Mouse (Mus musculus) lung, adult 18-20 months (tissue): ENCODE measurements around the gene Zfp423.

Experiments
- DNase-seq, 2 experiments: peaks; one replicate each; pipeline ENCODE4 v3.0.0; 2022; ENCODE audit warnings: mixed read lengths in 2 of 2

Gene Zfp423

DNA sequence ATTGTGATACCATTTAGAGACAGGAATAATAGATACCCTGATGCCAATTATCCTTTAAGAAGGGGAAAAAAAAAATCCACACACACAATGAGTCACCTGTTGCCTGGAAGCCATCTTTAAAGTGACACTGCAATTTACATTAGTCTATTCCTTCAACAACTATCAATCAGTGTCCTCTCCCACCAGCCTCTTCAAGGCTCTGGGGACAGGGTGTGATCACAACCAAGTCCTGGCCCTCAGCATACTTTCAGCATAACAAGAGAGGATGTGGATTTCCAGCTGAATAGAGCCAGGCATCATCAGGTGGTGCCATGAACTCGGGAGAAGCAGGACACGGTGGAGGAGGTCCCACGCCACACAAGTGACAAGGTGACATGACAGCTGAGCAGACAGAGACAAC is 156.8 kb downstream of the Zfp423 start:
- DNase-seq = no peak

DNA sequence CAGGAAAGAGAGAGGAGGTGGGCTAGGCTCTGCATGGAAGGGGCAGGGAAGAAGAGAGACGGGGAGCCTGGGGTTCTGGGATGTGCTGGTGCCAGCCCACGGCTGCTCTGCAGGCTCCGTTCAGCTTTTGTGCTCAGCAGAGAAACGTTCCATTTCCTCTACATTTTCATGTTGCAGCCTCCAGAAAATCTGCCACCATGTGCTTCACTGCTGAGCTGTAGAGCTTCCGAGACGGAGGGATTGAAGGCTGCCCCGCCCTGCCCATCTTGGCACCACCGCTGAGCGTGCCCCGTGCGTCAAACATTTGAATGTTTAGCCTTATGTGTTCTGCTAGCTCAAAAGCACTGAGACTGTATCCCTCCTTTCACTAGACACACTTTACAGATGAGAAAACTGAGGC is 159.3 kb downstream of the Zfp423 start:
- no peak for DNase-seq

DNA sequence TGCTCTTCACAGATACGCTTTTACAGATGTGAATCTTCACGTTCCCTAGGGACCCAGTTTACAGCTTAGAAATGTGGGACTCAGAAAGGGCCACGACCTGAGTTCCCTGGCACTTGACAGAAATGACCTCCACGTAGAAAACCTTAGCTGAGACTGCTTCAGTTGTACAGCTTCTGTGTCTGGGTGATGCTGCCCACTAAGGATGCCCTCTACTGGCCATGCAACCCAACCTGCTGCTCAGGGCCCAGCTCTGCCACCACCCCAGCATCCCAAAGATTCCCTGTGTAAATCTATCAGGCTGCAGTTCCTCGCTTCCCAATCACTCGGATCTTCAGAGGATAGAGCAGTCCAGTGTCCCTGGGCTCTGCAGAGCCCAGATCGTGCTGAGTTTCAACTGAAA is 163.2 kb downstream of the Zfp423 start:
- no peak for DNase-seq

DNA sequence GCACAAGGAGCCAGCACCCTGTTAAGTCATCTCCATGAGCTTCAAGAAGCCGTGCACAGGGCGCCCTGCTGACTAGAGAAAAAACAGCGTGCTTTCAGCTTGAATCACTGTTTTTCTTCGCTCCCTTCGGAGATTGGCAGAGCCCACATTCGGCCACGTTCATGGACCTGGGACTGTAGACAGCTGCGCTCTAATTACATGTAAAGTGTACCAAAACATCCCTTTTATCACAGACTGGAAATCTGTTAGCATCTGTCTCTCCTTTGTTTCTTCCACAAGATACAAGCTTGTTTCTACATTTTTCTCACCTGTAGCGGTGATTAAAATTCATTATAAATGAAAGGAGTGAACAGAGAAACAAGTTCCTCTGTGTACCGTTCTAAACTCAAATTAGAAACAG is 164.8 kb downstream of the Zfp423 start:
- no peak for DNase-seq

DNA sequence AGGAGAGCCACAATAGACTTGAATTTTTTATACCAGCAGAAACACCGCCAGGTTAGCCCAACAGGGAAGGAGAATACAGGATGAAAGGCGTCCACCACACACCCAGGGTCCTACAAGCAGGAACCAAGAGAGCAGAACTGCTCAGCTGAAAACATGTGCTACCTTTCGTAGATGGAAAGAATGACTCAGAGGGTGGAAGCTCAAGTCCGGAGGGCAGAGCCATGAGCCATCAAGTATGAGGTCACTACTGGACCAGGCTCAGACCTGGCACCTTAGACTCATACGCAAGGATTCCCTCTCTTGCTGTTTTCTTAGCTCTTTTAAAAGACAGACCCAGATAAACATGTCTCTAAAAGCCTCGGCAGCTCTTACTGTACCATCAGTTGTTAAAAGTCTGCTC is 168.3 kb downstream of the Zfp423 start:
- DNase-seq = peak in 1 of 2 experiments; percentile 22

DNA sequence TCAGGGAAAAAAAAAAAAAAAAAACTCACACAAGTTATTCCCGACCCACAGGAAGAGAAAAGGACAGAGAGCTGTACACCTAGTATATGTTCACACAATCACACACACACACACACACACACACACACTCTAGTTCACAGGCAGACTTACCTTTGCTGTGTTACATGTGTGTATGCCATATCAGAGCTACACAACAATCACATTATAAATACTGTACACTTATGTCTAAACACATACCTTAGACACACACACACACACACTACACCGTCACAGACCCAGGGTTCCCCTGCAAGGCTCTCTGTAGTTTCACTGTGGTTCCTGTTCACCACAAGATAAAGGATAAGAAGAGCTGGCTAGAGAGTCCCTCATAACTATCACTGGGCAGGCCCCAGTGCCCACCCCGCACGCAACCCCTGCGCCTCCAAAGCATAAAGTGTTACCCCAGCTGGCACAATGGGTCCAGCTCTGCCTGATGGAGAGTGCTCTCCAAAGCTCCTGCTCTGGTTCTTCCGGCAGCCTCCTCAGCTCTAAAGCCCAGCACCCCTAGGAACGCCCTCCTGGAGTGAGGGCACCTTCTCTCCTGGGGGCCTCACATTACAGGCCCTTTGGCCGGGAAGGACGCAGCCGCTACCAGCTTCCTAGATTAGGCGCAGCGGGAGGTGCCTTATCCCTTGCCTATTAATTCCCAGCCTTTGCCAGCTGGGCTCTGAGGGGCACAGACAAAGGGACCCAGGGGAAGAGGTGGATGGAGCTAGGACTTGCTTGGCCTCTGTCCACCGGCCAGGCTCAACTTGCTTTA is 174.6 kb downstream of the Zfp423 start:
- no peak for DNase-seq

DNA sequence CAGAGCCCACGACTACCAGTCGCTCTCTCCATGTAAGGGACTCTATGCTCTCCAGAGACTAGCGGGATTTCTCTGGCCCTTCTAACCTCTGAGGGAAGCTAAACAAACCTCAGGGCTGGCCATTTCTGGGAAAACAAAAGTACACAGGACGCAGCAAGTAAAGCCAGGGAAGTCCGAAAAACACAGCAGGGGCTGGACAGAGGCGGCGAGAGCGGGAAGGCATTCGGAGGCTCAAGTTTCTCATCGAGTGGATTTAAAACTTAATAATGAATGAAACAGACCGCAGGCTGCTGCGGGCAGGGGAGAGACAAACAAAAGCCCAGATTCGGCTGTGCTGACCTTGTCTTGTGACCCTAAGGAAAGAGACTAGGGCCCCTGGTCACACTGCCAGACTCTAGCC is 175.2 kb downstream of the Zfp423 start:
- no peak for DNase-seq

DNA sequence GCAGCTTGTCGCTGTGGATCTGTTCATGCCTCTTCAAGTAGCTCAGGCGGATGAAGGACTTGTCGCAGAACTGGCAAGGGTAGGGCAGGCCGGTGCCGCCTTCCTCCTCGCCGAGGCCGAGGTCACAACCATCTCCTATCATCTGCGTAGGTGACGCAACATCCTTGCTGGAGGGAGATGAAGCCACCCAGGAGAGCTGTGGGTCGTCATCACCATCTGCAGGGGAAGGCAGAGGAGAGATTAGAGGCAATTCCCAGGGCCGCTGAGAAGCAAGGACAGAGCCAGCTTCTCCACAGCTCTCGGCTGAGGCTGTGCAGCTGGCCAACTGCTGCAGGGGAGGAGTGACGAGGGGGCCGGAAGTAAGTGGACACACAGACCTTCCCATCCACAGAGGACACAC is 176.2 kb downstream of the Zfp423 start:
- DNase-seq = no peak

DNA sequence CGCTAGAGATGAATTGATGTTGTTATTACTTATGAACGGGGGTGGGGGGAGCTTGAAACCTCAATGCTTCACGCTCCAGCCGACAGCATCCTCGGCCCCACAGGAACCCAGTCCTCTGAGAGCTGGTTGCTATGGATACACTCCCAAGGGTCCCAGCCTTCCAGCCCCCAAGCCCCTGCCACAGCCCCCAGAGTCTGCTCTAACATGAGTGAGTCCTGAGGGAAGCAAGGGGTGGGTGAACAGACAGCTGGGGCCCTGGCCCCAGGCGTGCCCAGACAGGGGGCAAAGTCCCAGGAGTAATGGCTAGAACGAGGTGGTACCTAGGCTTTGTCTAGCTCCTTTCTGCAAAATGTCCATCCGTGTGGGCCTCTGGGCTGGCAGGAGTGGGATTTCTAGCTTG is 181.8 kb downstream of the Zfp423 start:
- no peak for DNase-seq

DNA sequence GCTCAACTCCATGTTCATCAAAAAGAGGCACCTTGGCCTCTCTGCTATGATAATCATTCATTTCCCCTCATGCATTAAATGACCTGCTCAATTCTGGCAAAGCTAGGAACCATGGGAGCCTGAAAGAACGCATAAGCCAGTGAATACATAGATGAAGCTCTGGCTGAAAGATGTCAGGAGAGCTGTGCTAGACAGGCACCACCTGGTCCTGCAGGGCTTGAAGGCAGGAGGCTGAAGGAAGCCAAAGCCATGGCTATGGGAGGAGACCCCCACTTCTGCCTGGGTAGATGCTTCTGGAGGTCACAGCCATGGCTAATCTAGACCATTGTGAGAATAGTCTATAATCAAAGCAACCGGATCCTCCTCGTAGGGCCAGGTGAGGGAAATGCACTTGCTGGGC is 183.5 kb downstream of the Zfp423 start:
- no peak for DNase-seq

DNA sequence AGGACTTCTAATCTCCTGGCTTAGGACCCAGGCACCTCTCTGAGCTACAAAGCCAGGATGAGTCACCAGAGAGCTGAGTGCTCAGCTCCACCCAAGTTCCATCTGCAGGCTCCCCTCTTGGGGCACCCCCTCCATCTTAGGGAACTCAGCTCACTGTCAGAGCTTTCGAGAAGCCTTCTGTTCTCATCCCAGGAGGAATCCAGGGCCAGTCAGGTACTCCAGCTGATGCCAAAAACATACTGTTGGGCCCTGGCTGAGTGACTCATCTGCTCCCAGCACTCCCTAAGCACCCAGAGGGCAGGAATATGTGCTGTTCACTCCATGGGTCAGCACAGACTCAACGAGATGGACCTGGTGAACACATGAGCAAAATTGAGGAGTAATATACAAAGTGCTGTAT is 184.4 kb downstream of the Zfp423 start:
- no peak for DNase-seq

DNA sequence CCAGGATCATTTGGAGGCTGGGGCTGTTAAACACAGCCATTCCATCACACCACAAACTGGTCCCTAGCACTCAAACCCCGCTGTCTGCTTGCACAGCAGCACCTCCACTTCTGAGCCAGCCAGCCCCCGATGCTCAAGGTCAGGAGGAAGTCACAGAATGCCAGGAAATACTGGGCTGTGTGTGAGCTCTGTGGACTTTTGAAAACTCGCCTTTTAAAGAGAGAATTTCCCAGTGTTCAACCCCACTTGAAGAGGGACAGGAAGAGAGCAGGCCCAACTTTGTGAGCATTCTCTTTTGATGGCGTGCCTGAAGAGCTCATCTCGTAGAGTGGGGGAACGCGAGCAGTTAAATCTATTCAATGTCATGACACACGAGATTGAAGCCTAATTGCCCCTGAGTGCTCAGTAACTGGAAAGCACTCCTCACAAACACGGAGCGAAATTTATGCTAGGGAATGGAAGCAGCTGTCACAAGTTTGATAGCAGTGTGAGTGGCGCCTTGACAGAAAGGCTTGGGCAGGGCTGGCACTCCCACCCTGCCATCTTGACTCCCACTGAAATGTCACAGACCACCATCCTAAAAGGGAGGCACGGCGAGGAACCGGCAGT is 186.4 kb downstream of the Zfp423 start:
- no peak for DNase-seq

DNA sequence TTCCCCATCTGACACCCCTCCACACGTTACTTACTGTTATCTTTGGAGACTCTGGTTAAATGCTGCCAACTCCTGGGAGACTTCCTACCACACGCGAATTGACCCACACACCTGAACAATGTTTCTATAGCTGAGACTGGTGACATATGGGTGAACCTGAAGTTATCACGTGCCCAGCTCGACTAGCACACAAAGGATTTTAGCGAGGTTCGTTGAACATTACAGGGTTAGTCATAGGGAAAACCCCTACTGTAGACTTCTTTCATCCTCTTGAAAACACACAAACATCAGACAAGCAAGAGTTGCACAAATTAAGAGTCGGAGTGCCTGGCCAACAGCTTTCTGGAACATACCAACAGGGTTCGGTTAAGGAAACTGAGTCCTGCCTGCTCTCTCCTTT is 191.5 kb downstream of the Zfp423 start:
- DNase-seq = no peak

DNA sequence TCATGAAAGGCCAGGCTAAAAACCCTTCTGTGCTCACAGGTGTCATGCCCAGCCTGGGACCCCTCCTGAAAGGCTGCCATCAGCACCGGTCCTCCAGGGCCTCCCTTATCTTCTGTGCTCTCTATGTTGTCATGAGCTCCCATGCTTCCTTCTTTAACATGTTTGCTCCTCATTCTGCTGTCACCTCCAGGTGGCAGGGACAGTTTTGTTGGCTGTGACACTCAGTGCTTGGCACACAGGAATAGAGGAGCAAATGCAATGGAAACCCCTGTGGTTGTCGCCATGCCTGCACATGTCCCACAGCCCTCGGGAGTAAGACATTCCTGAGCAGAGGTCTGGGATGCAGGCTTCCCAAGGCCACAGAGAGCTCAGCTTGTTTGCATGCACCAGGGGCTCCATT is 194.1 kb downstream of the Zfp423 start:
- no peak for DNase-seq

DNA sequence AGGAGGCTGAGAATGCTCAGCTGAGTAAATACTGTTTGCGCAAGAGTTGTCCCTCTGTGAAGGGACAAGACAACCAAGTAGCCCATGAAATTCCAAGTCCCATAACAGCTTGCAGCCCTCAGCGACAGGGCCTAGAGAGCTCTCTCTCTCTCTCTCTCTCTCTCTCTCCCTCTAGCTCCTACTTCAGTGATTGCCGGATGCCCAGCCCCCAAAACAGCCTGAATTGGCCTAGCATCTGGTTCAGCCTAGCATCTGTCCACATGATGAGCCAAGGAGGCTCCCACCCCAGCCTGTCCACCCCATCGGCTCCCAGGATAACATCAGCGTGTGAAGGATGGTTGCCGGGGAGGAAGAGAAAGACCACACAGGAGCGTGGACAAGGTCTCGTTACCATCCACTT is 200.6 kb downstream of the Zfp423 start:
- peak in 1 of 2 experiments; percentile 11 for DNase-seq

DNA sequence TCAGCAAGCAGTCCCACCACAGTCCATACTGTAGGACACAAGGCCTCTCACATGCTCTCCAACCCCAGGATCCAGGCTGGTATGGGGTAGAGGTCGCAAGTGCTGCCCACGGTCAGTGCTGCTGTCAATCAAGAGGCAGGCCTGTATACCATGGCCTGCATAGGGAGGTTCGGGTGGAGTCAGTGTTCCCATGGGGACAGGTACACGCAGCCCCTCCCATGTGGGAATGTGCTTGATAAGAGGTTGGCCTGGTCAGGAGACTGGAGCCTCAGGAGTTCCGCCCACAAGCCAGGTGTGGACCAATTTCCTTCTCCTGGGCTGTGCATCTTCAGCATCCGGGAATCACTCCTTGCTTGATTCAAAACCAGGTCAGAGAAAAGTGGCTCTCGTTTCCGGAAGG is 204.5 kb downstream of the Zfp423 start:
- no peak for DNase-seq

DNA sequence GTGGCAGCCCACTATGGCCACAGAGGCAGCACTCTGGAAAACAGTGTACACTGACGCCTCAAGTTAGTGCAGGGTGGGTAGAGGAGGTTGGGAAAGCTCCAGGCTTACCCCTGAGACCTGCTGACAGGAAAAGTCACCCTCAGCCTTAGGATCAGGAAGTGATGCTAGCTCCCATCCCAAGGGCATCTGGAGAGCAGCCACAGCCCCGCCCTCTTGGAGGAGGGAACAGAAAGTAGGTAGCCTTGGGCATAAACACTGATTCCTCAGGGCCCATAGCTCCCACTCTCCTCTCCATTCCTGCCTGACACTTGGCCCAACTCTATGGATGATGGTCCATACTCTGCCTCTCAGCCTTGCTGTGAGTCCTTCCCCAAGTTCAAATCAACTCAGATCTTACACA is 205.8 kb downstream of the Zfp423 start:
- no peak for DNase-seq

DNA sequence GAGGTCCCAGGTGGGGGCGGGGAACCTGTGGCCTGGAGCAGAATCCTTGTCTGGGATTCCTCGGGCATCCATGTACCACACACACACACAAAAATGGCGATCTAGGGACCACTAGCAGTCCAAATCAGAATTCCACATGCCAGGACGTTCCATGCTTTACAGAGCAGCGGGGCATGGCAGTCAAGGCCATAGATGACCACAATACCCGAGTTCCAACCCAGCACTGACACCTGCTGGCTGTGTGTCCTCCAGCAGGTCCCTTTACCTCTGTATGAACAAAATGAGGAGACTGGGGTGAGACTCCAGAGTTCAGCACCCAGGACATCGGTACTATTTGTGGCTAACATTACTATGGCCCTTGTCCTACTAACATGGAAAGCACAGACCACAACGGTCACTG is 206.2 kb downstream of the Zfp423 start:
- no peak for DNase-seq

DNA sequence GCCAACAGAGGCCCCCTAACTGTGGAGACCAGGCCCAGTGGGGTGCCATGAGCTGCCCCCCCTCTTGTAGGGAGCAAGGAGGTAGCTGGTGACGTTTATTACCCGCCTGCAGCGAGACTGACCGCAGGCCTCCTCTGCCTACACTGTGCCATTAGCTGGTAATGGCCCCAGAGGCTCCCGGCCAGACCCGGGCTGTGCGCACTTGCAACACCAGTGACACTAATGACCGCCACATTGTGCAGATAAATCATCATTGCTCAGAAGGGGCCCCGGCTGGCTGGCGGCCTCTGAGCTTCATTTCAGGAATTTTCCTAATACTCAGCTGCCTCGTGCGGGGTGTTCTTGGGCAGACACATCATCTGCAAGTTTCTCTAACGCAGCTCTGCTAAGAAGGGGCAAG is 206.7 kb downstream of the Zfp423 start:
- peak in 1 of 2 experiments; percentile 7 for DNase-seq

DNA sequence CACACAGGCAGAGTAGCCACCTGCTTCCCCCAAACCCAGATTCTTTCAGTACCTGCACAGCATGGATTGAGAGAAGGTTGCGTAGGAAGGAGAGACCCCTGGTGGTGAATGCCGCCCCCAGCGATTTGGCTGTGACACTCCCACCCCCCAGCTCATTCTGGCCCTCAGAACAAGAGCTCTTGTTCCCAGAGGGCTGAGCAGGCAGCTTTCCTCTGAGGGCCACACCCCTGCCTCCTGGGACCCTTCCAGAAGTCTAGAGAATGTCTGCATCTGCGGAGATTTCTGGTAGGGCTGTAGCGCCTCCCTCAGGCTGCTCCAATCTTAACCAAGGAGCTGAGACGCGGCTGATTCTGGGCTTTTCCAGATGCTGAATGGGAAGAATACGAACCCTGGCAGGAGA is 211.8 kb downstream of the Zfp423 start:
- DNase-seq = peak in 1 of 2 experiments; percentile 7

DNA sequence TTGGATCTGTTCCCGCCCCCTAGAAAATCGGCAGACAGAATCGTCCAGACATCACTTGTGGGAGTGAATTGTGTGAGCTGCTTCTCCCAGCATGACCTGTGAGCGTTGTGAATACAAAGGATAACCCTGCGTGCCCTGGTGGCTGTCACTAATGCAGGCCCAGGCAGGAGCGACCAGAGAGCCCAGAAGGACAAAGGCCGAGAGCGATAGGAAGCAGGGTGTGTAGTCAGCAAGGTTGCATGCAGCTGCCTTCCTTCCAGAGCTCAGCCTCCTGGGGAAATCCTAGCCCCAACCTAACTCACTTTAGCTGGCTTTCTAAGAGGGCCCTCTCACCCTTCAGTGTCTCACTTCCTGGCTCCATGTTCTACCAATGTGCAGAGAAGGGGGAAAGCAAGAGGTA is 212.3 kb downstream of the Zfp423 start:
- DNase-seq = no peak

DNA sequence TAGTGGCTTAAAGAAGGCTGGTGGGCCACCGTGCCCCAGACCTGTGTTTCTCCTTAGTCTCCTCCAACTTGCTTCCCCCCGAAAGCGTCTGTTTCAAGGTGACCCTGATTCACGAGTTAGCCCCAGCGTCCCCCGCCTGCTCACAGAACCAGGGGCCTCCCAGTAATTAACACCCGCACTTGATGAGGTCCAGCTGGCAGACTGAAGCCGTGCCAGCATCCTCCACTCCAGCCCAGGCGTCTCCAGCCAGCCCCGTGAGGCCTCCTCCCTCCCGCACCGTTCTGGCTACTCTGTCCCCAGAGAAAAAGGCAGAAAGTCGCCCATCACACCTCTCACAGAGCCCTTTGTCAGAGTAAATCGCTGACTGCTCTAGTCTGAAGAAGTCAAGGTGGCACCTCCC is 213.3 kb downstream of the Zfp423 start:
- peak in 1 of 2 experiments; percentile 21 for DNase-seq

DNA sequence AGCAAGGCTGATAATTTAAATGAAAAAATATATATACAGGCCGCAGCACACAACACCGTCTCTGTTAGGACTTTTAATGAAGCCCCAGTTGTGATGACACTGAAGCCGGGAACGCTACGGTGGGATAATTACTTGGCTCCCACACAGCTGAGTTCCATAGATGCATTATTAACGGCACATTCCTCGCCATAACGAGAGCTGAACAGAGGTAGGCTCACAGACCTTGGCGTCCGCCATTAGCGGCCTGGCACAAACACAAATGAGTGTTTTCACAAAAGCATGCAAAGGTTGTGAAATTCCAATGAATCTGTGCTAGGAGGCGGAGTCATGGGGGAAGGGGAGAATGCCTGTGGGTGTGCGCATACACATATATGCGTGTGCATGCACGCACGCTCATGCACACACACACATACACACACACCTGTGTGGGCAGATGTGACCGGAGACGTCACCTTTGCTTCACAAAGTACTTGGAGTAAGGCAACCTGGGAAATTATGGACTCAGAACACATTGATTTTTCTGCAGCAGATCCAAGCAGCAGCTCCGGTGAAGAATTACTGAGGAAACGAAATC is 214.2 kb downstream of the Zfp423 start:
- DNase-seq = no peak

DNA sequence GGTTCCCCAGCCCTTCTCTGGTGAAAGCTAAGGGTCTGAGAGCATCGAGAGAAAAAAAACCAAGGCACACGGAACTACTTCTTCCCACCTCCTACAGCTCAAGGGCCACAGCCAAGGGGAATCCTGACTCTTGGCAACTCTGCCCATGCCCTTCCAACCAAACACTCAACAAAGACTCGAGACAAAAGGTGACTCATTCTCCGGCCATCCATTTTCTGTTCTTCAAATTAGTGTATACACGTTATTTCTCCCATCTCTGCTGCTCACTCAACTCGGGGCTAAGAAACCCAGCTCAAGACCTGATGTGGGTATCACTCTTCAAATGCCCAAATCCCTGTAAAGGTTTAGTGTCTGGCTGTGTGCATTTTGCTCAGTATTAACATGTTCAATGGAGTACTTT is 214.8 kb downstream of the Zfp423 start:
- DNase-seq = no peak

DNA sequence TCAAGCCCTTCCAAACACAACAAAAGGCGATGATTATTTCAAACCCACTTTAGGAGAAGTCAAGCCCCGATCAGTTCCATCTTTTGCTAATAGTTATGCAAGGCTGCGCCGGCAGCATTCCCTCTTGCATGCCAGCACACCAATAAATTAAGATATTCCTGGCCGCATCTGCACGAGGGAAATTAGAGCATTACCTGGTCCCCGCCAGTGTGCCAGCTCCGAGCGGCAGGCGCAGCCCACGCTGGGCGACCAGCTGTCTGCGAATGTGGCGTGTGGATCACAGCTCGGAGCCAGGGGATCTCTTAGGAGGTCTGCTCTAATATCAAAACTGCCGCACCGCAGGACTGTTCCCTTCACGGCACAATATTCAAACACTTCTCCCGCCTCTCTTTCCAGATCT is 217.4 kb downstream of the Zfp423 start:
- no peak for DNase-seq
